Mouse (Mus musculus): Measurements from ENCODE around the gene Fryl.

Gene Fryl

DNA sequence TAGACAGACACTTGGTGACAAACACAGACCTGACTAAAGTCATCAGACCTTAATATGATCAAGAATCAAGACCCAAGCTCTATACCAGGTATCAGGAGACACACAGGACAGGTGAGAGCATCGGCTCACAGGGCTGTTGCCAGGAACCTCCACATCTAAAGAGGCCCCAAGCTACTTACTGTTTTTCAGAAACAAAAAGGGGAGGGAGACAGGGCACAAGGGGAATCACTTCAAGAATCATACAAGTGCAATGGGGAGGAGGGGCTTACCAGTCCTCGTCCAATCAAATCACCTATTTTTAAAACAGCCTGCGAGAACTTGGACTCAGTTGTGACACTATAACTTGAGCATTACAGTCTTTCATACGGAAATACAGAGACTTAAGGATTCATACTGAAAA lies 38.4 kb downstream of the Fryl start:
- no peak for DNase-seq

DNA sequence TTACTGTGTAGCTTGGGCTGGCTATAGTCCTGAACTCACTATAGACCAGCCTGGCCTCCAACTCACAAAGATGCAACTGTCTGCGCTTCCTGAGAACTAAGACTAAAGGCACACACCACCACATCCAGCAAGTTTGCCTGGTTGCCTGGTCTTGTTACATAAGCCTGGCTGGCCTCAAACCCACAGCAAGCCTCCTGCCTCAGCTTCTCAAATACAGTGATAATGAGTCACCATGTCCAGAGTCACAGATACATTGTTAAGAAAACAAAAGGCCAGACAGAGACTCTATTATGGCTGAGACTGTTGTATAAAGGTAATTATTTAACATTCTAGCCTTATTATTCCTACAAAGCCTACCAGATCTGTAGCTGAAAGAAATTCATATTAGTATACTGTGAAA lies 39.3 kb downstream of the Fryl start:
- no peak for DNase-seq

DNA sequence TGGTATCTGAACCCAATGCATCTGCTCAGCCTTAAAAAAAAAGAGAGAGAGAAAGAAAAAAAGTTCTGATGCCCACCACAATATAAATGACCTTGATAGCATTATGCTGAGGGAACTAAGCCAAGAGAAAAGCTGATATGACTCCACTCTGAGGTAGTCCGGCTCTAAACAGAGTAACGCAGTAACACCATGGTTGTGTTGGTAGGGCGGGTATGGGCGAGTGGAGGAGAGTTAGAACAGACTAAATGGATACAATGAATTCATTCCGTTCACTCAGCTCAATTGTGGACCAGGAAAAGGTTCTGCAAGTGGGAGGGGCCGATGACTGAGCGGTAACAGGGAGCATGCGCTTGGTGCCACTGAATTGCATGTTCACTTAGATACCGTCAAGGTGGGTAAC lies 40.4 kb downstream of the Fryl start:
- DNase-seq, result no peak

DNA sequence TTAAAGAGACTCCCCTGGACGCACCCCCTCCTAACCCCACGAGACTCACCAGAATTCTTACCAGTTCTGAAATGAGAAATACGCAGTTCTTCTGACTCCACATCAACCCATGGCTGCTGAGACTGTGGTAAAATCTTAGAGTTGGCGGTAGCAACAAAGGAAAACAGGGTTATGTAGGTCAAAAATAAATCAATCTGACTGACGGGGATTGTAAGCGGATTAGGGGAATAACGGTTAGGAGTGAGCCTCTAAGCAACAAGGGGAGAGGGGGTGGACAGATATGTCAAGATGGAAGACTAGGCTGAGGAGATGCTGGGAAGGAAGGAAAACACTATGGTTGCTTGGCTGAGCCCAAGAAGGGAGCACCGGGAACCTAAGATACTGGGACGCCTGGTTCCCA lies 44.0 kb downstream of the Fryl start:
- peak; percentile 65 for DNase-seq

DNA sequence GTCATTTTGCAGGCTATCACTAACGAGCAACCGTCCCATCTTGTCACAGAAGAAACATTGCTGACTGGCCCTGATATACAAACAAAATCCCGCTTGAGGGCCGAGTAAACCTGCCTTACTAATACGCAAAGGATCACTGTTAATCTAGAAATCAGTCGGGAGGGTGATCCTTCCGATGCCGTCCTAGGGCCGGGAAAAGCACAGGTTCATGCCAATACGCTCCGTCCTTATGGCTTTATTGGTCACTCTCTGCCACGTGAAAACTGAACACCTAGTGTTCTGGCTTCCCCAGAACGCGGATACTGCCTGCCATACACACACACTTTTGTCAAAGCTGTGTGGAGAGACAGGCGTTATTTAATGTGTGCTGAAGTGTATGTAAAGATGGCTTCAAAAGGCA lies 44.5 kb downstream of the Fryl start:
- DNase-seq, result no peak

DNA sequence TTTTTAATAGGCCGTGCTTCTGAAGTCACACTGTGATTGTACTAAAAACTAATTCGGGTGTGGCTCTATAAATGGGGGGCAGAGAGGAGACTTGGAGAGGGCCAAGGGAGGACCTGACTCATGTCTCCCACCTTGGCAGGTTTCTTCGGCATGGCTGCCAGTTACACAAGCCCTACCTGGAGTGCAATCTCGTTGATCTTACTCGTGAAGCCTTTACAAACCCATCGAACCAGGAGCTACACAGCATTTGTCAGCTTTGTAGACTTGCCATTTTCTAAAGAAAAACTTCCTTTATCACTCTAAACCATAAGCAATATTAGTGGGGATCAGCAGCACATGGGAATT lies 45.5 kb downstream of the Fryl start:
- no peak for DNase-seq

DNA sequence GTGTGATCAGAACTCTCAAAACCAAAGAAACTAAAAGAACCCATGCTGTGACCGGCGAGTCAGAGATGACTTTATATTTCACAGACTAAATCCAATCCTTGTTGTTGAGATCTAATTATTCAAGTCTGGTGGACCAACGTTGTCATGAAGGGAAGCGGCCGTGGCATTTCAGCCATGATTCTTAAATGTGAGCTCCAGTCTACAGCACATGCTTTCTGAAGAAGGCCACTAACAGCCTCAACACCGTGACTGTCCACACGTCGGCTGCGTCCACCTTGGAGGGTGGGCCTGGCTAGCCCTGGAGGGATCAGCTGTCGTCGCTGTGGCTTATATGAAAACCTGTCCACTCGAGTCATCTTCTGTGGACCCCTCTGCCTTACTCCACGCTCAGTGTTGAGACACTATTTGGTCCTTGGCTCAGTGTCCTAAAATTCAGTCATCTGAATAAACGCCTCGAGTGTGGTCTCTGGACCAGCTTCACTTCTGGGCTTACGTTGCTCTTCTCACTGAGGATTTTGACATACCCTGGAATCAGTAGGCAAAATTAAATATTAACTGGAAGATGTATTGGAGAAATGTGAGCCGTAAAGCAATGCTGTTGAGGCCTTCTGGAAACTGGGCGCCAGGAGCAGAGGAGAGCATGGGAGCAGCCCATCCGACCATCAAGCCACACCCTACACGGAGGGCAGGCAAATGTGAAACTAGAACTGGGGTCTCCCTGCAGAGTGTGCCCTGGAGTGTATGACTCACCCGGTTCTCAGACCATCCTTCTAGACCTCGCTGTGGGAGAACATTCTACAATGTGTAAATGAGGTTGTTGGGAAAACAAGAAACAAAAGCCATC lies 46.1 kb downstream of the Fryl start:
- DNase-seq, result no peak

DNA sequence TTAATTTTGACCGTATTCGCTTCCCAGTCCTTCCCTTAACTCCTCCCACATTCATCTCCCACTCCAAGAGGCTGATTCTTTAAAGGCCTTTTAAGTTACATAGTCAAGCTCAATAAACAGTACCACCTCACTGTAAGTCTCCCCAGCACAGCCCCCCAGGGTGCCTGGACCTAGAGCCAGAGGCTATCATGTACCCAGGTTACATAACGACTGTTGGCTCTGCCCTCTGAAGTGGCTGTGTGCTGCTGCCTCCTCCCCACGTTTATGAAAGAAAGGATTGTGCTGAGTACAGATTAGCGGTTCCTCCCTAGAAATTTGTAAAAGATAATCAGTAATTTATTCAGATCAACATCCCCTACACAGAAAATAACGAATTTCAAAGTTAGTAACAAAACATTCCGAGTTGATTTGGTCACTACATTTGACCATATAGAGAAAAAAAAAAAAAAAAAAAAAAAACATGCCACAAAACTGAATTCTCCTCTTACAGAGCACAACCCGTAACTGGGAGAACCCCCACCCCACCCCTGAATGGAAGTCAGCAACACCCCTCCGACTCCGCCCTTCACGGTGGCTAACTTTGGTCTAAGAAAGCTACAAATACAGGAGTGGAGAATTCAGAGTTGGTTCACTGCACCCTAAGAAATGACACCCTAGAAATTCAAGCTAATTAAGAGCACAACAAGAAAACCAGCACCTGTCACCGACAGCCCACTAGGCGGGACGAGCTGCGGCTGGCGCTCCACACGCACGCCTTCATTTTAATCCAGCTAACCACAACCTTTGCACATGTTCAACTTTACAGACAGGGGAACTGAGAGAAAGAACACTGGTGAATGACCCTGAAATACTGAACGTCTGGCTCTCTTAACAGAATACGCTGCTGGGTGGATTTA lies 47.0 kb downstream of the Fryl start:
- no peak for DNase-seq

DNA sequence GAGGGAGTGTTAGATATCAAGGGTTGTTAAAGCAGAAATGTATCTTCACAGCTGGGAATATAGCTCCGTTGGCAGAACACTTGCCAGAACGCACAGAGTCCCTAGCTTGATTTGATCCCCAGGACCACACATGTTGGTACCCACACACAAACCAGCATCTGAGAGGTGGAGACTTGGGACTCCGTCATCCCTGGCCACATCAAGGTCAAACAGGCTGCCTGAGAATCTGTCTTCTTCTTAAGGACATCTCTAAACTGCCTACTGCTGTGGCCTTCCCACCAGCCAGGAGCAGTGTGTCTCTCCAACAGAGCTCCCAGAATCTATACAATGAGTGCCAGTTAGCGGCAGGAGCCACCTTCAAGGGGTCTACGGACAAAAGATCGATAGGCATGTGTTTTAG lies 47.8 kb downstream of the Fryl start:
- DNase-seq, result no peak

DNA sequence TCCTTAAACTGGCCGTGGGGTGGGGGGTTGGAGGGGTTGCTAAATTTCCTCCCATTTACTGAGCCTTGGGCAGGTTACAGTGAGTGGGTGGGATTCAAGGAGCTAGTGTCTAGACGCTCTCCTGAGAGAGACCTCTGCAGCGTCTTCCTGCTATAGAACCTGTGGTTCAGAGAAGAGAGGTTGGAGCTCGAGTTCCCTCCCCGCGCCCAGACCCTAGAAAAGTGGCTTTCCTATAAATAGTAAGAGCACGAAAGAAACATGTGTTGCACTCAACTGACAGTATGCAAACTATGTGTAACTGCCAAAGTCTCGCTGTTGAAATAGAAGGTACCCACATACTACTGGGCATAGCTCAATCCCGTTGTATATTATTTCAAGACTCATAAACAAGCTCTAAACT lies 49.7 kb downstream of the Fryl start:
- no peak for DNase-seq

DNA sequence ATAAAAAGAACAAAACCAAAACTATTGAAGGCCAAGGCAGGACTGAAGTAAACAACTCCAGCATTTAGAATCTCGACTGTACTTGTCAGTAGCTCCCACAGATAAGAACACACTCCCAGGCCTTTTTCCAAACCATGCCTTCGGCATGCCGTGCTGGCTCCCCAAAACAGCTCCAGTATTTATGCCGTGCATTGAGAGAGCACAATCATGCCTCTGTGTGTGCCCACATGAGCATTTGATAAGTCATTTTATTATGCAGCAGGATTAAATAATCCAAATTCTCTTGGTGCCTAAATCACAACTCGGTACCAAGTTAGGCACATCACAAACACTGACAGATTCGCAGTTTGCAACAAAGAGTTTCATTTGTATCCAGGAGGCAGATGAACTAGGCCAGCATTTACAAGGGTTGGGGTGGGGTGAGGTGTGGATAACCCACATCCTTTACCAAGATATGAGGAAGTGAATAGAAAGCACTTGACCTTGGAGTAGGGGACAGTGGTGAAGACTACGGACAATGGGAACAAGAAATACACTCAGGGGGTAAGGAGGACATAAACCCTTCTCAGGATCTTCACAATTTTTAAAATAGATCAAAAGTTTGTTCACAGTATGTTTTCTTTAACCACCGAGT lies 50.3 kb downstream of the Fryl start:
- no peak for DNase-seq

DNA sequence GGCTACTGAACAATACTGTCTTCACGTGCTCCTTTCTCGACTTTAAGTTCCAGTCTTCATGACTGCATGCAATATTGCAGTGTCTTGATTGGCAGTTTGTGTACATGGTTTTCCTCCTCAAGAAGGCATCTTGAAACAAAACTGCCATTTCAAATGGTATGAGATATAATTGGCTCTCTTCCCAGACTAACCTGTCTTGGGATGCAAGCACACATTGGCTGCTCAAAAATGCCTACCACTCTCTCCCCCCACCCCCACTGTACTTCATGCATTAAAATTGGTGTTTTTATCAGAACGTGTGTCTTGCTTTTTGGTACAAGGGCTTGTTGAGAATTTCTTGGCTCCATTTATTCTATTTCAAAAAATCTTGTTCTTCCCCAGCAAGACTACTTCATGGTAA lies 51.4 kb downstream of the Fryl start:
- DNase-seq, result no peak

DNA sequence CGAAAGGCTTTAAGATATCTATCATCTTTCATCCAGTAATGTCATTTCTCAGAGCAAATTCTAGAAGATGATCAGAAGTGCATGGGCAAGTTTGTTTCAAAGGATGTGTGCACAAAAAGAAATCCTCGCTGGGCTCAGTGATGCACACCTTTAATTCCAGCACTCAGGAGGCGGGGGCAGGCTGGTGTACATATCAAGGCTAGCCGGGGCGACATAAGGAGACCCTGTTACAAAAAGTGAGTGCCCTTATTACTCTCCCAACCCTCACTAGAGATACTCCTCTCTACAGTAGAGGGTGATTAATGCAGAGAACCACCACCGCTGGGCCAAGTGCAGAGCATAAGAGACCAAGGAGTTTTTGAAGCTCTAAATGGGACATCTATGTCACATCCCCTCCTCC lies 53.9 kb downstream of the Fryl start:
- no peak for DNase-seq

DNA sequence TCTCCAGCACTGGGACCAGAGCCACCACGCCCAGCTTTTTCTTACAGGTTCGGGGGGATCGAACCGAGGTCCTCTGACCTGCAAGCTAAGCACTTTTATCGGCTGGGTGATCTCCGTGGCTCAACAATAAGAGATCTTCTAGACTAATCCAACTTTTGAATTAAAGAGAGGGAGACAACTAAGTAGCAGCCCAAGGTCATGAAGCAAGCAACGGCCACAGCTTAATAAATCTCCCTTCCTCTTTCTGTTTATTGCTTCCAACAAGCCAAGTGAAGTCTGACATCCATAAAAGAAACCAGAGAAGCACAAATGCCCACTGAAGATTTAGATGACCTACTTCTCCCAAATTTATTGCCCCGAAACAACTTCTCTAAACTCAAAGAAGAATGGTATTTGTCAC lies 54.3 kb downstream of the Fryl start:
- DNase-seq, result no peak

DNA sequence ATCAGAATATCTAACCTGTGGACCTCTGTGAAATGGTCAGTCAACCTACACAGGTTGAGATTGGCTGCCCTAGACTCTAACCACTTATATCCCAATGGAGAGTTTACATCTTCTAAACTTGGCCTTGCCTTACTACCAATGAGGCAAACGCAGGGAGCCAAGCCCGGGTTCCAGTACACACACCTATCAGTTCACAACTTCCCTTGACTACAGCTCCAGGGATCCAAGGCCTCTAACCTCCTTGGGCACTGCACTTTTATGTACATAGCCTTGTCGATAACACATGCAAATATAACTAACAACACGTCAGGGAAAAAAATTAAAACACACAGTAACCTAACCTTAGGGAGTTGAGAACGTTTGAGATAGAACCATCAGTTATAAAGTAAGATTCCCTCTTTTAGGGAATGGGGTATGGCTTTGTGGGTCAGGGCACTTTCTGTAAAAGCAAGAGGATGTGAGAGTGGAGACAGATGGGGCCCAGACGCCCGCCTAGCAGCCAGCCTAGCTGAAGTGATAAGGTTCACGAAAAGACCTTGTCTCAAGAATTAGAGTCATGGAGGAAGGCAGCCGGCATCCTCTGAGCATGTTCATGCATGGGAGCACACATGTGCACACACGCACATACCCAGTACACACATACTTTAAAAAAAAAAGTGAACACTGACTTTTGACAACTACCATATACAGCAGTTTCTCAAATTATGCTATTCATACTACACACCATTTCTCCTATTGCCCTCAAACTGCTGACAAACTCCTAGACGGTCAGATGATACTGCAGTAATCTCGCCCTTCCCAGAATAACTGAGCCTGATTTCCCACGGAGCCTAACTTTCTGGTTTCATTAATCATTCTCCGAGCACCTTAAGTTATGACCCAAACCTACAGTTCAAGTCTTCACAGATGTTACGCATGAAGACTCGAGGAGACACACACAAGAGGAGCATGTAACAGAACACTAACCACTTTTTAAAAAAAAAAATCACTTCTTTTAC lies 55.7 kb downstream of the Fryl start:
- DNase-seq, result no peak

DNA sequence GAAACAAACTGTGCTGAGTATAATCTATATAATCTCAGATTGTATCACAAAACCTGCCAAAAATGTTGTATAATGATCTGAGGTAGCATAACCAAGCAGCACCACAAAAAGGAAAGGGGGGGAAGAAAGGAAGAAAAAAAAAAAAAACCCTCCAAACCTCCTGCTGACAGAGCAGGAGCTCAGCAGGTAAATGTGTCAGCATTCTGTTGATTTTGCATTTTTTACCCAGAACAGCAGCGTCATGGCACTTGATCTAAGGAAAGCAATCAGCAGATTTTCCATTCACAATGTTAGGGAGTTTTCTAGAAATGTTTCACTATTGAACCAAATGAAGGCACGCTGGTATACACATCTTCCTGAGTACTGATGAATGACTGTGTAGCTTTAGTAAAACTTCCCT lies 56.8 kb downstream of the Fryl start:
- no peak for DNase-seq

DNA sequence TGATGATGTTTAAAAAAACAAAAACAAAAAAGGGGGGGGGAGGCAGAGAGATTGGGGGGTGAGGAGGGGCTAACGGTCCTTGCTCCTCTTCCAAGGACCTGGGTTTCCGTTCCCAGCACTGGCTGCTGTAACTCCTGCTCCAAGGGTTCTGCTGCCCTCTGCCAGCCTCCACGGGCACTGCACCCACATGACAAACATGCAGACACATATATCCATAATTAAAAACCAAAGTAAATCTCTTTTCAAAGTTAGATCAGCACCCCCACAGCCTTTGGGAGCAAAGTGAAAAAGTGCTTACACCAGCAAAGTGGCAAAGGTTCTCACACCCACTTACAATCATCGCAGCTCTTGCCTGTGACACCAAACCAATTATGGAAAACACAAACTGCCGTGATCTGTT lies 57.7 kb downstream of the Fryl start:
- DNase-seq, result no peak

DNA sequence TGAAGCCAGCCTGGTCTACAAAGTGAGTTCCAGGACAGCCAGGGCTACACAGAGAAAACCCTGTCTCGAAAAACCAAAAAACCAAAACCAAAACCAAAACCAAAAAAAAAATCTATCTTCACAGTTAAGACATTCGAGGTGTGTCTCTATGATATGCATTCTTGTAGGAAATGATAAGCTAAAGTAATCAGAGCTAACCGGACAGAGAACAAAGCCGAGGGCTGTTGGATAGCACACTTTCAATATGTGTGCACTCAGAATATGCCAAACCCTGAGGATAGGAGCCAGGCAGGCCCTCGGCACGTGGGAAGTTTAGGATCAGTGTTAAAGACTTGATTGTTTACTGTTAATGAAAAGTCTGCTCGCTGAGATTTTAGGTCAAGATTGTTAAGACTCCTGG lies 58.6 kb downstream of the Fryl start:
- DNase-seq, result no peak

DNA sequence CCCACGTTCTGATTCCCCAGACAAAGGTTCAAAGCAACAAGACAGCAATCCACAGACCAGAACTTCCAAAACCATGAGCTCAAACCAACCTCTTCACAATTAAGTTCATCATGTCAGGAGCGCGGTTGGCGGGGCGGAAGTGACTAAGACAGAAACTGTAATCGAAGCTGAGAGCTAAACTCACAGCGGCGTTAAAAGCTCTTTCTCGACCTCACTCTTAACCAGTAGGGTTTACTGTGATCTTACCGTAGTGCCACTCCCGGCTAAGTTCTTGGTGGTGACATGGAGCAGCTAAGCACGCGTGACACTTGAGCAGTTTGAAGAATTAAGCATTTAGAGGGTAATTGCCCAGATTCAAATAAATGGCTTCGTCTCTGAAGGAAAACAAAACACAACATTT lies 61.7 kb downstream of the Fryl start:
- DNase-seq, result peak; percentile 88

DNA sequence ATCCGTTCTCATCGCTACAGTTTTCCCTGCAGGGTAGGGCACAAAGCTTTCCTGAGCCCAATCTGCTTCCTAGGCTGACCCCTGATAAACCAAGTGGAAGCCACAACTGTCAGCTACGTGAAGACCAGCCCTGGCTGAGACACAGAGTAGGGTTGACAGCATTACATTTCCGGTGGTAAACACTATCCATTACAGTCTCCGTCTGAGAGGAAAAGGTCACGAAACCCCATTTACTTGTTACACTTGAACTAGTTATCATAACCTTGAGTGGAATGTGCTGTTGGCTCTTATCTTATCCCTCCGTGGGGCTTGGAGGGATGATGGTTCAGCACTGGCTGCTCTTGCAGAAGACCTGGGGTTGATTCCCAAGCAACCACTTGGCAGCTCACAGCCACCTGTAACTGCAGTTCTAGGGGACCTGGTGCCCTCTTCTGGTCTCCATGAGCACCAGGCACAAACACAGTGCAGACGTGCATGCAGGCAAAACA lies 62.3 kb downstream of the Fryl start:
- peak; percentile 38 for DNase-seq

DNA sequence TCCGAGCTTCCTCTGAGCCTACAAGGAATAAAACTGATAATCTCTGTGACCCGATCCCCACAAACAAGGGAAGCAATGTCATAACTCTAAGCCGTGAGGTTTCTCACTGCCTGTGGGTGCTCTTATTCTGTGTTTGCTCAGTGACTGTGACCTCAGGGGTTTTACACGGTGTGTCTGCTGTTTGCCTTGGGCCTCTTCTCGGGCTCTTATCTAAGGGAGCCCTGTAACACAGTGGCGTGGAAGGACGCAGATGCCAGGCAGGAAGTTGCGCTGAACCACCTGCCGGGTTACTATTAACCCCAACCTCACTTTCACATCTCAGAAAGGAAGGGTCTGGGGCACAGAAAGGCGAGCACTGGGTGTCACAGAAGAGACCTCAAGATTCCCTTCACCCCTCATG lies 62.8 kb downstream of the Fryl start:
- DNase-seq, result peak; percentile 24

DNA sequence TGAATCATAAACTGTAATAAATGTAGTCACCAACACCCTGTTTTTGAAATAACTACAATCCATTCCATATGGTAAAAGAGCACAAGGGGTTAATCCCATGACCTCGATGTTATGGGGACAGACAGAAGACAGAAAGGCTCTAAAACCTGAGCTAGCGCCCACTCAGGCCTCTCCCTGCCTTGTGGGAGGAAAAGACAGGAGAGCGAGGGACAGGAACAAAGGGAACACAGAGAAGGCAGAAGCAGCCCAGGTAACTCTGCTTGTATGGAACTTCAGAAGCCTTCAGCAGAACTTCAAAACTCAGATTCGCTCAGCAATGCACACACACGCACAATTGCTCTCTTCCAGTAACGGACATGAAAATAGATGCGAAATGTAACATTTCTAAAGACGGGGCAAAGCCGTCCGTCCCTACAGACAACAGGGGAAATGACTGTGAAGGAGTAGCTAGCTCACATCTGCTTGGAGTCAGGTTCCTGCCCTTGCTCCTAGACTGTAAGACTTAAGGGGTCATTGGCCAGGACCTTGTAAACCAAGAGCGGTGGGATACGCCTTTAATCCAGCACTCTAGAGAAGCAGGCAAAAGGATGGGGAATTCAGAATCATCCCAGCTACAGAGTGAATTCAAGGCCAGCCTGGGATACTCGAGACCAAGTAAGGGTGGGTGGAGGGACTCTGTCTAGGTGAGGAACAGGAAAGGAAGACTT lies 63.4 kb downstream of the Fryl start:
- no peak for DNase-seq
